Mouse (Mus musculus): ENCODE results near the gene Il23r.
"Not testable (repeated sequence)": the region's sequence is repeated elsewhere in the genome, so short reads cannot be mapped to it uniquely, and the experiment has no call there.

Il23r gene

DNA sequence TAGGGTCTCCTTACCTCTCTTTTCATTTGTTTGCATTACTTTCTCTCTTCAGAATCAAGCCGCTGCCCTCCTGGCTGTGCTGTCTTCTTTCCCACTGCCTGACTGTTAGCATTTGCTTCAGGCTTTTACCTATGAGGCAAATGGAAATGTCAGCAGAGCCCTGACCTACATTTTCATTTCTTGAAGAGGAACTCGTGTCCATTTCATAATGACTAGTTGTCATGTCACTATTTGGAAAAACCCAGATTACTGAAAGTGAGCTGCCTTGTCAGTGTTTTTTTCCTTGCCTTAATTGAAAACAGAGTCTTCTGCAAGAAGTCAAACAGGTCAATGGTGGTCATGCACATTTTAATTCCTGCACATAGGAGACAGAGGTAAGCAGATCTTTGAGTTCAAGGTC, at the start of gene Il23r:
Gene Il23r (minus strand): TSS at position 101 of the 400 bp plus-strand sequence.
- no peak for DNase-seq (ENCODE audit: low spot score in 2 of 2)

GRCm38 (mm10) chr6:67535777-67536054, 44.1 kb upstream of the Il23r start, which contains the start of gene Tacstd2:
Tacstd2 (minus strand) TSS chr6:67535796.
- DNase-seq (ENCODE audit: low spot score in 2 of 2) = no peak

- DNase-seq (ENCODE audit: low spot score in 2 of 2) = peak in 1 of 2 experiments; percentile 75
These were observed 43.5 kb upstream of the Il23r start for GRCm38 (mm10) chr6:67535005-67535776.

DNA sequence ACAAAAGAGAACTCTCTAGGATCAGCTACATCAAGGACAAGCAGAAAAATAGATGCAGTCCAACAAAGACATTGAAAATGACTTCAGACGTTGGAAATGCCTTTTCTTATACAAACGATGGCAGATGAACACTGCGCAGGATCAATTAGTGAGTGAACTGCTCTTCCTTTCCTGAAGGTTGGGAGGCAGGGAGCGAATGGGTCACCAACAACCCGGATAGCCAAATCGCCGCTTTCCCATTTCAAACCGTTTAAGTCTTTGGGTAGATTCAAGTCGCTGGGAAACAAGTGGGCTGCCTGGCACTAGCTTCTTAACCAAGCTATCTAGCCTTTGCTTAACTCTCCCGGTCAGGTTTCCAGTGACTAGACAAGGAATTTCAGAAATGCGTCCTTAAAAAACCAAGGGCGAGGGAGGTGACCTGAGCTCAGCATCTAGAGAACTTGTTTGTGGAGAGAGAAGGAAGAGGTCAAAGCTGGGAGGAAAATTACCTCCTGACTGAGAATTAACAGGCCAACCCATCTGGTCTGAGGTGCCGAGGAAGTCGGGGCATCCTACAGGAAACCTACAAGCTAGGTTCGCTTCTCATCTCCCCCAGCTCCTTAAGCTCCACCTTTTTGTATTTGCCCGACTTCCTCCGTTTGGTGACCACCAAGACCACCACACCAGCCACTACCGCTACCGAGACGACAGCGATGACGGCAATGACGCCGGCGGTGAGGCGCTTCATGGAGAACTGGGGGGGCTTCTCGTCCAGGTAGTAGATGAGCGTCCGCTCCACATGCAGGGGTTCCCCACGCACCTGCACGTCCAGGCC, 42.7 kb upstream of the Il23r start:
- no peak for DNase-seq (ENCODE audit: low spot score in 2 of 2)

- DNase-seq (ENCODE audit: low spot score in 2 of 2) = peak; percentile 24 to 68
These were observed 41.2 kb upstream of the Il23r start for GRCm38 (mm10) chr6:67532665-67533440.

GRCm38 (mm10) chr6:67531822-67532162, 40.1 kb upstream of the Il23r start:
- DNase-seq (ENCODE audit: low spot score in 2 of 2) = no peak

DNA sequence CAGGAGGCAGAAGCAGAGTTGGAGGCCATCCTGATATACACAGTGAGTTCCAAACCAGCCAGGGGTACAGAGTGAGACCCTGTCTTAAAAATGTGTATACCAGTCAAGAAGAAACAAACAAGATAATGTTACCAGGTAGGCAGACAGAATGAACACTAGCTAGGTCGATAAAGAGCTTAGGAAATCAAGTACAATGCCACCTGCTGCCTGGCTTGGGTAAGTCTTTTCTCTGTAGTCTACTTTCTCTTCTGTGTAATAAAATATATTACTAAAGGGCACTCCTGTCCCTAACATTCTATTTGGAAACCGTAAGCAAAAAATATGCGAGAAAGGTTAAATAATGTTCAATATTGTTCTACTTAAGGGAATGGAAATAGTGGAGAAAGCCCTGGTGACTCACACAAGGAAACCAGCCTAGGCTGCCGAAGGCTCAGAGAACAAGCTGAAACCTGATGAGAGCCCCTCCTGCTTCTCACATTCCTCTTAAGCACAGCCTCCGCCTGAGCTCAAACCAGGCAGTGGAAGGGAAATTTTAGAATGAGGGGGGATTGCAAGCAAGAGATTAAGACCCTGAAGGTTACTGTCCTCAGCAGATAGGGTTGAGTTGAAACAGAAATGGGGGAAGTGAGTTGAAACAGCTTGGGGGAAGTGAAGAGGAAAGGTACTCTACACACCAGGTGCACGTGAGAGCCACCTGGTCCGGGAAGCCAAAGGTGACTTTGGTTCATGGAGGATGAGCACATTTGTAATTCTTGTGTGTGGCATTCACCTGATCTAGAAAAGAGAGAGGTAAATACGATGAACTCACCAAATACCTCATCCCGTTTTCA, 39.6 kb upstream of the Il23r start:
- no peak for DNase-seq (ENCODE audit: low spot score in 2 of 2)

DNA sequence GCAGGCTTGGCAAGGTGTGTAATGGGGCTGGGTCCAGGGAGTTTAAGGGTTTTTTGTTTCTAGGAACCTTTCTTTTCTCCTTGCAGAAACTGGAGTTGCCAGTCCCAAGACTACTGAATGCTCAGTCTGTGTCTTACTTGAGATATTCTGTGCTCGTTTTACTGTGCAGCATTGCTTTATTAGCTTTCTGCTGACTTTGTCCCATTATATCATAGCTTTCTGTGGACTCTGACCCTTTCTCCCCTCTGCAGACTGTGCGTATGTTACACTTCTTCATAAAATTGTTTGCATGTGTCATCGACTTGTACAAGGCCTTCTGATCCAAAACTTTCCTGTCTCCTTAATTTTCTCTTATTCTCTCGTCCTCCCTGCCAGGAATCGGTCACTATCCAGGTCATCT, 34.7 kb upstream of the Il23r start:
- DNase-seq (ENCODE audit: low spot score in 2 of 2) = no peak

- DNase-seq (ENCODE audit: low spot score in 2 of 2) = peak; percentile 36 to 69
These were observed 19.1 kb upstream of the Il23r start for GRCm38 (mm10) chr6:67510752-67511151.

DNA sequence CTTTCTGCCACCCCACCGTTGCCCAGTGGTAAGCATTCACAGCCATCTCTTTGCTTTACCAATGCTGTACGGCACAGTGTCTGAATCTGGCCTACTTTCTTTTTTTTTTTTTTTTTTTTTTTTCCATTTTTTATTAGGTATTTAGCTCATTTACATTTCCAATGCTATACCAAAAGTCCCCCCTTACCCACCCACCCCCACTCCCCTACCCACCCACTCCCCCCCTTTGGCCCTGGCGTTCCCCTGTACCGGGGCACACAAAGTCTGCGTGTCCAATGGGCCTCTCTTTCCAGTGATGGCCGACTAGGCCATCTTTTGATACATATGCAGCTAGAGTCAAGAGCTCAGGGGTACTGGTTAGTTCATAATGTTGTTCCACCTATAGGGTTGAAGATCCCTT, 10.3 kb upstream of the Il23r start:
- not testable (repeated sequence) for DNase-seq (ENCODE audit: low spot score in 2 of 2)

- DNase-seq (ENCODE audit: low spot score in 2 of 2) = no peak
These were observed 10.6 kb downstream of the Il23r start for GRCm38 (mm10) chr6:67481012-67481411.

- no peak for DNase-seq (ENCODE audit: low spot score in 2 of 2)
These were observed 20.4 kb downstream of the Il23r start for GRCm38 (mm10) chr6:67471242-67471641.

- no peak for DNase-seq (ENCODE audit: low spot score in 2 of 2)
These were observed 32.2 kb downstream of the Il23r start for GRCm38 (mm10) chr6:67459424-67459823.

DNA sequence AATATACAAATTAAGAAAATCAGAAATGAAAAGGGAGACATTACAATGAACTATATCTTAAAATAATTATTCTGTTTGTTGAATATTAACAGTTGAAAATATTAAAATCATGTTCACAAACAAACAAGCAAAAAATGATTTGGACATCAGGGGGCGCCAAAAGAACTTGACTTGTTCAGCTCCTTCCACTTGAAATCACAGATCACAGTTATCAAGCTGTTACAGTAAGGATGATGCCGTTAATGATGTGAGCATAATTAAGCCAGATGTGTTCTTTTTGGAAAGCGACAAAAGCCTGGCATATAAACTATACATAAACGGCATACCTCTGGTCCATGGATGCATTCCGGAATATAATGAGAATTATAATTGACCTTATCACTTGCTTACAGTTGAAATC, 40.3 kb downstream of the Il23r start:
- DNase-seq (ENCODE audit: low spot score in 2 of 2) = no peak

- no peak for DNase-seq (ENCODE audit: low spot score in 2 of 2)
These were observed 45.8 kb downstream of the Il23r start for GRCm38 (mm10) chr6:67445866-67446265.

DNA sequence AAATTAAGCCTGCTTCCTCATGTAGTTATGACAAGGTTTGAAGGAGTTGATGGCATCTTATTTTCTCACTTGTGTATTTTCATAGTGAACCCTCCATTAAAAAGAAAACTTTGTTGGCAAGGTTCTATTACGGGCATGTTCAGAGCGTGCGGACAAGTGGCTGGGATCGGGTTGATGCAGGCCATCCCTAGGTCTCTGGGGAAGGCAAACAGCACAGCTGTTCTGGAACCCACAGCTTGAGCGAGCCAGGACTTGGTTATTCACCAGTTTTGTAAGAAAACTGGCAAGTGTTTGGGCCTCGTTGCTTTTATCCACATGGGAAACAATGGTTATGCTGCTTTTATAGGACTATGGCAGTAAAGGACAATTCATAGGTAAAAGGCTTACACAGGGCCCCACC, 48.5 kb downstream of the Il23r start:
- no peak for DNase-seq (ENCODE audit: low spot score in 2 of 2)

GRCm38 (mm10) chr6:67437814-67438385, 53.8 kb downstream of the Il23r start:
- no peak for DNase-seq (ENCODE audit: low spot score in 2 of 2)

DNA sequence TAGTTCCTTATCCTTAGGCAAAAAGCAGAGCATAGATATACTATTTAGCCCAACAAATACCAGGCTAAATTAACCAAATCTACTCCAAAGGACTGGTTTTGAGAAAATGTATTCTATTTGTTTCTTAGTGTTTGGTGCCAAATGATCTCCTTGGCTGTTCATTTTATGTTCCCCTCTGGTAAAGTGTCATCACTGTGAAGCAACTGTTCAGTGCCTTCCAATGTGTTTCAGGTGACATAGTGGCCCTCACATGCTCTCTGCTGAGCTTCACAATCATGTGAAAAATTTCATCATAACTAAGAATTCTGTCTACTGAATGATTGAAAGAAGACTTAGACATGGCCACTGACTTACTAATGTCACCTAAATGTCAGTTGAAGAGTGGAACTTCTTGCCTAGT, 54.6 kb downstream of the Il23r start:
- no peak for DNase-seq (ENCODE audit: low spot score in 2 of 2)

DNA sequence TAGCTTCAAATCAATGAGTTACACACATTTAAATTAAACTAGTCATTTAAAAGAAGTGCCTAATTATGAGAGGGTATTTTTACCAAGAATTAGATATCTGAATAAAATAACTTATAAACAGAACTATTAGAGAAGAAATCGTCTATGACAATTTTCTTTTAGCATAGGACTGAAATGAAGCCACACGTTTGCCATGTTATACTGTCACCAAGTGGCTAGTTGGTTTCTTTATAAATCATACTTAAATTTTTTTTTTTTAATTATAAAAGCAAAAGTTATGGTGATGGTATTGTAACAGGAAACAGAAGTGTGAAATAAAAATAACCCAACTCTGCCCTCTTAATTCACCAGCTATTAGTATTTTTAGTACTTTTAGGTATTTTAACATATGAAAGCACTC, 55.4 kb downstream of the Il23r start:
- no peak for DNase-seq (ENCODE audit: low spot score in 2 of 2)

- no peak for DNase-seq (ENCODE audit: low spot score in 2 of 2)
These were observed 55.9 kb downstream of the Il23r start for GRCm38 (mm10) chr6:67435711-67436110.

DNA sequence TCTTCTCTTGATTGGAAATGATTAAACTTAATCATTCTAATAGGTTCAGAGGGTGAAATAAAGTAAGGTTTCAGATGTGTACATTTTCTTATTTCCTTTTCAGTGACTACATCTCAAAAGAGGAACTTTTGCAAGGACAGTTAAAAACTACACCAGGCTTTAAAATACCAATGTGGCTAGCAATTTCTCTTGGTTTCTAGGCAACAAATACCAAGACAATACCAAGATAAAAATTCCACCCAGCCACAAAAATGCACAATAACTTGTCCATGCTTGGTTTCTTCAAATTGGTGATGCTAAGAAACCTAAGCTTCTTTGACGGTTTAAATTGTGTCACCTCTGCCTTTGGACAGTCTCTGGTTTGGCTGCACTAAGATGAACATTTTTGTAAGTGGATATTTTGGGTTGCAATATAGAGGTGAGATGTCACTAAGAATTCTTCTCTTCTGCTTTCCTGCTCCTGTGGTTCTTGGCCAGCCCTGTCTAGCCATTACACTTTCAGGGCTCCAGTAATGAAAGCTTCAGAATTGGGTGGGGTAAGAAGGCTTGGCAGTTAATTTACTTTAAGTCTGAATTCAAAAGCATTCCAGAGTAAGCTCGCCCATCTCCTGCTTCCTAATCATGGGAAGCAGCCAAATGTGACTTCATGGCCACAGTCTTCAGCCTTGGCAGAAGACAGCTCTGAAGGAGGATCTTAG, 56.8 kb downstream of the Il23r start:
- DNase-seq (ENCODE audit: low spot score in 2 of 2) = no peak
